Mouse (Mus musculus) 3T3-L1 (cell line): ENCODE data around the gene Cmtm5.

ENCODE experiments used
- DNase-seq: peaks from one replicate; pipeline ENCODE4 v3.0.0-alpha.2; 2015; ENCODE audit warnings: low read depth, low spot score

Cmtm5 gene

DNA sequence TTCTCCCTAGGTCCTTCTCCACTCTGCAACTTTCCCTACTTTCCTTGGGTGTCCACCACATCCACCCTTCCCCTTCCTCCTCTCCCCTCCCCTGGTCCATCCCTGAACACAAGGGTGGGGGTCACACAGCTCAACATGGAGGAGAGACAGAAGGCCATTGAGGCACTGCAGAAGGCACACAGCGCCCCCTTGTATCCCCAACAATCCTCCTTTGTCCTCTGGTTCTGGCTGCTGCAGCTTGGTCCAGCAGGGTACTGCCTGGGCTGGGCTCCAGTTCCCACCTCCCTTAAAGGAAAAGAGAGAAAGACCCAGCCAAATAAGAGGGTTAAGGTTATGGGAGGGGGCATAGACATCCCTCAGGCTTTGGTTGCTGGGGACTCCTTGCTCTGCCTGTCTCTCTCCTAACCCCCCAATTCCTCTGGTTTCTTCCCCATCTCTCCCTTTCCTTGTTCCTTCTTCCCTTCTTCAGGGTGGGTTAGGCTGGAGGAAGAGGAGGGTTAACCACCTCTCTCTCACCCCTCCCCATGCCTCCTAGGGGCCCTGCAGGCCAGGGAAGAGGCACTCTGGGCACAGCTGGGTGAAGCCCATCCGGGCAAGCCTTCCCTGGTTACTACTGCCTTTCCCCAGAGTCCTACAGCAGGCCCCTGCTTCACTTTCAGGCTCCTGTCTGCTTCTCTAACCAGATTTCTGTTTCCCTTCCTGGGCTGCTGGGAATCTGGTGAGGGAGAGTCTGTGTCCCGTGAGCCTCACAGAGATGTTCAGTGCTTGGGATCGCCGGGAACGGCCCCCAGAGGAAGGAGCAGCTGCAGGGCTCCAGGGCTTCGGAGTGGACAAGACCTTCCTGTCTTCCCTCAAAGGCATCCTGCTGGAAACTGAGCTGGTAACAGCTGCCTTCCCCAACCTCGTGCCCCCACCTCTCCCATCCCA, at the start of gene Cmtm5:
Gene Cmtm5, plus strand, starts transcription at position 358 of the 927 bp plus-strand sequence.
- no peak for DNase-seq

DNA sequence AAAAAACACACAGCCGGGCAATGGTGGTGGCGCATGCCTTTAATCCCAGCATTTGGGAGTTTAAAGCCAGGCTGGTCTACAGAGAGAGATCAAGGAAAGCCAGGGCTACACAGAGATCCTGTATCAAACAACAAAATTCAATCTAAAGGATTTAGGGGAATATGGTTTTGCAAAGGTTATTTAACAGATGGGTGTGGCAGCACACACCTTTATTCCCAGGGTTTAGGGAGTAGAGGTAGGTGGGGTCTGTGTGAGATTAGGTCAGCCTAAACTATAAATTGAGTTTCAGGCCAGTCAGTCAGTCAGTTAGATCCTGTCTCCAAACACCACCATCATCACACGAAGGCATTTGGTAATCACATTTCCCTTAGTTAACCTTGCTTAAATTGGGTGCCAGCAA, 43.9 kb upstream of the Cmtm5 start, which contains the start of gene Pabpn1:
Gene Pabpn1, plus strand, starts transcription at position 301 of the 400 bp plus-strand sequence.
- no peak for DNase-seq

DNA sequence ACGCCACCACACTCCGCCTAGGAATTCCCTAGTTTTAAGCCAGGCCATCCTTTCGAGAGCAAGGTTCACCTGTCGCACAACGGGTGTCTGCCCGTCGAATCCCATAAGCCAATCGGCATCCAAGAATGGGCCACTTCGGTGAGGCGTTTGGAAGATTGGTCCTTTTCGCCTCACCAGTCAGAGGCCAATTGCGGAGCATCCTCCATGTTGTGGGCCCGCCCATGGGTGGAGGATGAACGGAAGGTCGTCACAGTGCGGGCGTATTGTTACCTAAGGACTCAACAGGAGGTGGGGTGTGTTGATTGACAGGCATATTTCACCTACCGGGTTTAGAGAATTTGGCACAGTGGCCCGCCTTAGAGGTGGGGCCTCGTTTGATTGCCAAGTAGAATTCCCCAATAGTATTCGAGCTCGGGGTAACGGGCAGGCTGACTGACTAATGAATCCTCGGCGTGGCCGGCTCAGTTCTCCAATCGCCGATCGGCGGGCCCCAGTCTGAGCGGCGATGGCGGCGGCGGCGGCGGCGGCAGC, 42.3 kb upstream of the Cmtm5 start:
- DNase-seq = peak; percentile 98

DNA sequence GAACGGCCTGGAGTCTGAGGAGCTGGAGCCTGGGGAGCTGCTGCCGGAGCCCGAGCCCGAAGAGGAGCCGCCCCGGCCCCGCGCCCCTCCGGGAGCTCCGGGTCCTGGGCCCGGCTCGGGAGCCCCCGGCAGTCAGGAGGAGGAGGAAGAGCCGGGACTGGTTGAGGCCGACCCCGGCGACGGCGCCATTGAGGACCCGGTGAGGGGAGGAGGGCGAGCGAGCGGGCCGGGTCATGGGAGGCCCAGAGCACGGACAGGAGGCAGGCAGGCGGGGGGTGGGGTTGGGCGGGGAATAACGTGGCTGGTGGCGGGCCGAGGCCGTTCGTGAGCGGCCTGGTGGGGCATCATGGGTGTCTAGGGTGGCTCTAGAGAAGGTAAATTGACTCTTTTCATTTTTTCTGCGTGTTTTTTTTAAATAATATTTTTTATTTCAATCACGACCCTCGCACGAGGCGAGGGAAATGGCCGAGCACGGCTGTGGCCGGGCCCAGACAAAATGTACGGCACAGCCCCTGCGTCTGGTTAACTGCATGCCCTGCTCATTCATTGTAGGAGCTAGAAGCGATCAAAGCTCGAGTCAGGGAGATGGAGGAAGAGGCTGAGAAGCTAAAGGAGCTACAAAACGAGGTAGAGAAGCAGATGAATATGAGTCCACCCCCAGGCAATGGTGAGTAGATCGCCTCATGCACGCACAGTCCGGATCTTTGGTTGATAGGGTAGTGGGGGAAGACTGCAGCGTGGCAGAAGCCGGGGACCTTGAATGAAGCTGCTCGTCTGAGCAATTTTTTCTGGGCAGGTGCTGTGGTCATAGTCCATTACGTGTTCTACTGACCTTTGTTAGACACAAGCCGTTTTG, 41.5 kb upstream of the Cmtm5 start:
- DNase-seq = peak; percentile 41

DNA sequence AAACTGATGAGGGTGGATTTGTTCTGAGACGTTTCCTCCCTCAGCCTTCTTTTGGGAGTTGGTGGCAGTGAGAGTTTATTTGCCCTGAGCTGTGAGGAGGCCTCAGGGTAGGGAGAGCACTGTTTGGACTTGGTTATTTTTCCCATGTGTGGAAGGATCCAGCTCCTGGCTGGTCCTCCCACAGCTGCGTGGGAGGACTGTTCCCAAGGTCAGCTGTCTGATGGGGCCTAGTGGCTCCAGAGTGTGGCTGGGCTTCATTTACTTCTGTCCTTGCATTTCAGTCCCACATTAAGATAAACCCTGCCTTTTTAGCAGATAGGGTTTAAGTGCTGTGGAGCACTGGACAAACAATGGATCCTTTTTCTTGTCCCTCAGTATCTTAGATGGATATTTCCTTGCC, 38.6 kb upstream of the Cmtm5 start:
- DNase-seq = no peak

DNA sequence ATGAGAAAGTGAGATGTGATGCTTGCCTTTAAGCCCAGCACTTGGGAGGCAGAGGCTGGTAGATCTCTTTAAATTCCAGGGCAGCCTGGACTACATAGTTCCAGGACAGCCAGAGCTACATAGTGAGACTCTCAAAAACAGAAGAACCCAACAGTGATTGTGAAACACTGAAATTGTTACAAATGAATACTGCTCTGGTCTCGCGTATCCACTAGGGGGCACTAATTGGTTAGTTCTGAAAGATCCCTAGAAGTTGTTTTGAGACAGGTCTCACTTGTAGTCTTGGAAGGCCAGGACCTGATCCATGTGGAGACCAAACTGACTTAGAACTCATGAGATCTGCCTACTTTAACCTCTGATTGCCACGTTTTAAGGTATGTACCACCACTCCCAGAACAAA, 35.7 kb upstream of the Cmtm5 start:
- DNase-seq = peak; percentile 79

DNA sequence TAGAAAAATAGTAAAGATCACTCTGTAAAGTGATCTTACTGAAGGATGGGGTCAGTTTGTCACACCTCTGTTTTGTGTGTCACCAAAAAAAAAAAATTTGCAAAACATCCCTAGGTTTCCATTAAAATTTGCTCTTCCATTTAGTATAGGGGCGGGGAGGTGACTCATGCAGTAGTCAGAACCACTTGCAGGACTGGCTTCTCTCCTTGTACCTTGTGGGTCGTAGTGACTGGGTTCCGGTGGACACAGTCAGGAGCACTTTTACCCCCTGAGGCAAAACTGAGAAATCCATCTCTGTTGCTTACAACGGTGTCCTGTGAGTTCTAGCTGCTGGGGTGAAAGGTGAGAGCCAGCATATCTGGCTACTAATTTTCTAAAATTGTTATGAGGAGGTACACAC, 32.4 kb upstream of the Cmtm5 start:
- peak; percentile 72 for DNase-seq

DNA sequence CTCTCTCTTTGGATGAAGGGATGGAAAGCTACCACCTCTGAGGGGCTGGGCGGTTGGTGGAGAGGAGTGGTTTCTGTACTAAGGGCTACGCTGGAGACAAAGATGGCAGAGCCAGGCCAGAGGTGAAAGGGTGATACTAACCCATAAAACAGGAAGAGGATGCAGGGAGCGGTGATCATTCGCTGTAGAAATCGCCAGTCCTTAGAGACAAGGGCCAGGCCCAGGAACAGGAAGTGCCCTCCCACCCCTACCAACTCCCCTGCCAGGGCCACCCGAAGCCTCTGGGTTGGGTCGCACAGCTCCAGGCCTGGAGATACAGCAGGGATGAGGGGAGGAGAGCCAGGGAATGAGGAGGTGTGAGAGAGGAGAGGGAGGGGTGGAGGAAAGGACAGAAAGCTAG, 27.4 kb upstream of the Cmtm5 start:
- DNase-seq = no peak

DNA sequence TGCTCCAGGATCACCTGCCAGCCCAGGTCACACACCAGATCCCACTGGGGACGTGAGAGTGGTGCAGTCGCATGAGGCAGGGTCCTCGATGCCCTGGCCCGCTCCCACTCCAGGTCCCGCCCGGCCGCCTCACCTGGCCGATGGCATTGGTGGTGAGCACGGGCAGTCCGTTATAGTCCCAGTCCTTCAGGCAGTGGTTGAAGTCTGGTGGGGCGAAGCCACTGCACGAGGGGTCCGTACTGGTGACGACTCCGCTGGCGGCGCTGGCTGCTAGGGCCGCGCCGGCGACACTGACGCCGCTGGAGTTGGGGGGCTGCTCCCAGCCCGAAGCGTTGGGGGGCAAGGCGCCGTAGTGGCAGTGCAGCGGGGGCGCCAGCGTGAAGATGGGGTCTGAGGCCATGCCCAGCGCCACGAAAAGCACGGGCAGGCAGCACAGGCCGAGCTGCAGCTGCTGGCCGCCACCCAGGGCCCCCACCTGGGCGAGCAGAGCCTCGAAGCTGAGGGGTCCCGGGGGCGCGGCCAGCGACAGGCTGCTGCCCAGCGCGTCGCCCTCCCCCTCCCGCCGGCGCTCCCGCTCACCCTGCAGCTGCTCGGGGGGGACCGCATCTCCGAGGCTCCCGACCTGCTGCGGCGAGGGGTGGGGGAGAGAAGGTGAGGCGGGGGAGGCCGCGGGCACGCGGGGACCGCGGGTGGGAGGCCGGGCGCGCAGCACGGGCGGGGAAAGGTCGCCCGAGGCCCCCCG, 23.8 kb upstream of the Cmtm5 start:
- no peak for DNase-seq

DNA sequence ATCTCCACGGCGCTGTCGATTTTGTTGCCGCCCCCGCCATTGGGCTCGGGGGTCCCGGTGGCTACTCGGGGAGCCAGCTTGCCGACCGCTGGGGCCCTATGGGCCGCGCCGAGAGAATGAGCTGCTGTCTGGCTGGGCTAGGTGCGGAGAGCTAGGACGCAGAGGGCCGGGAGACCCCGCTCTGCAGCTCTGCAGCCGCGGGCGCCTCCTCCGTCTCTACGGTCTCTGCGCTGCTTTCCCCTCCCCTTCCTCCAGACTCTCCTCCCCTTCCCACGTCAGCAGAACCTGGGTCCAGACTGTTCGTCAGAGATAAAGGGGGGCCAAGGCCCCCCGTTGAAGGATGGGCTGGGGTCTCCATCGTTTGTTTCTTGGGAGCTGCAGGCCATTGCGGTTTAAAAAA, 23.2 kb upstream of the Cmtm5 start, which contains the start of gene Slc22a17:
Gene Slc22a17, minus strand, starts transcription at position 247 of the 400 bp plus-strand sequence.
- DNase-seq = no peak

DNA sequence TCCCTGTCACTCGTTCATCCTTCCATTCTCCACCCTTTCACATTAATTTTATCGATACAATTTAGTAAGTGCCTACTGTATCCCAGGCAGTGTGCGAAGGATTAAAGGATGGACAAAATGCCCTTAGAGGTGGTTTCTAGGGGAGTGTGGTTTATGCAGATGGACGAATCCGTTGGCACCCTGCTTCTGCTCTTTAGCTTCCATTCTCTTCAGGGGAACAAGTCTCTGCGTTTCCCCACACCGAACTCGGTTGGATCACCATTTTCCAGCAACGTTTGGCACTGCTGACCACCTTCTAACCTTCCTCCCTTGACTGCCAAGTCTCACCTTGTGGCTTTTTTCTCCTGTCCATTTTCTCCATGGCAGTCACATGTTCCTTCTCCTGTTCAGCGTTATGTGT, 22.7 kb upstream of the Cmtm5 start:
- no peak for DNase-seq

DNA sequence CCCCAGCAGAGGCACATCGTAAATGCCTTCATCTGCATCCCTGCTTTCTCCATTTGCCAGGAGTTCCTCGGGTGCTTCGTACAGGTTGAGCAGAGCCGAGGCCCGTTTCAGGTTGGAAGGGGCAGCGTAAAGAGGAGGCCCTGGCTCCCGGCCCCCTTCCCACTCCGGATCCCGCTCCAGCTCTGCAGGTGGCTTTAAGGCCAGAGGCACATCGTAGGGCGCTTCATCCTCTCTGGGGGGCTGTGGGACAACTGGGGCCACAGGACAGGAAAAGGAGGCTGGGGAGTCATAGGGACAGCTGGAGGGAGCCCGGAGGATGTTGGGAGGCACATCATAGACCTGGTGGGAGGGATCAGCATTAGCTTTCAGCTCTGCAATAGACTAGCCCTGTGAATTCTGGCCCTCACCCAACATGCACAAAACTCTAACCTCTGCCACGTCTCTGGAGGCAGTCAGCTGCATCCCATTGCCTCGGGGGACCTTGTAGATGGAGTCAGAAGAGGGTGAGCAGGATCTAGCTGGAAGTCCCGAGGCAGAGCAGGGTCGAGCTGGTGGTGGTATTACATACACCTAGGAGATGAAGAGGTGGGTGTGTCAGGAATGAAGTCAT, 15.9 kb upstream of the Cmtm5 start:
- no peak for DNase-seq

DNA sequence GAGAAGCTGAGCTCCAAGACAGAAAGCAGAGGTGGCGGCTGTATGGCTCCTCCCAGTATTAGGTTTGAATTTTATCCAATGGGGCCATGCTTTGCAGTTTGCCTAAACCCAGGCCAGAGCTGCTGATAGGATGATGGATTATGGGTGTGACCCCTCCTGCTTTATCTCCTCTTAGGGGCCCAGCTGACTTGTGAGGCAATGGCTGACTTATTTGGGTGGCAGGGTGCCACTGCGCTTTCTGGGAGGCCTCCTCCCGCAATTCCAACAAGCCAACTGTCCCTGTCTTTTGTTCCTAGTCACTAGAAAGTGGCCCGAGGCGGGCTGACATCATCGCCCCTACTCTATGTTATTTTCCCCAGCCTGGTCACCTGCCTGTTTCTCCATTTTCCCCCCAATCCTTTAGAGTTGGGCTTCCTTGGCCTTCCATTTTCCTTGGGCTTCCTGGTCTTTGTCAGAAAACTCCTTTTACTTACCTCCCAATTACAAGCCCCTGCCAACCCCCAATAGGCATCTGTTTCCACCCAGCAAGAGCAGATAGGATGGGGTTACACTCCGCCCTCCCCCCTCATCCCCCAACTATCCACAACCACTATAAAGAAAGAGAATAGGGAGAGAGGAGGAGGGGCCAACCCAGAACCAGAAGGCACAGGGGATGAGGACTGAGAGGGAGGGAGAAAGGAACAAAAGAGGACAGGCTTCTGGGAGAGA, 11.3 kb upstream of the Cmtm5 start:
- no peak for DNase-seq

DNA sequence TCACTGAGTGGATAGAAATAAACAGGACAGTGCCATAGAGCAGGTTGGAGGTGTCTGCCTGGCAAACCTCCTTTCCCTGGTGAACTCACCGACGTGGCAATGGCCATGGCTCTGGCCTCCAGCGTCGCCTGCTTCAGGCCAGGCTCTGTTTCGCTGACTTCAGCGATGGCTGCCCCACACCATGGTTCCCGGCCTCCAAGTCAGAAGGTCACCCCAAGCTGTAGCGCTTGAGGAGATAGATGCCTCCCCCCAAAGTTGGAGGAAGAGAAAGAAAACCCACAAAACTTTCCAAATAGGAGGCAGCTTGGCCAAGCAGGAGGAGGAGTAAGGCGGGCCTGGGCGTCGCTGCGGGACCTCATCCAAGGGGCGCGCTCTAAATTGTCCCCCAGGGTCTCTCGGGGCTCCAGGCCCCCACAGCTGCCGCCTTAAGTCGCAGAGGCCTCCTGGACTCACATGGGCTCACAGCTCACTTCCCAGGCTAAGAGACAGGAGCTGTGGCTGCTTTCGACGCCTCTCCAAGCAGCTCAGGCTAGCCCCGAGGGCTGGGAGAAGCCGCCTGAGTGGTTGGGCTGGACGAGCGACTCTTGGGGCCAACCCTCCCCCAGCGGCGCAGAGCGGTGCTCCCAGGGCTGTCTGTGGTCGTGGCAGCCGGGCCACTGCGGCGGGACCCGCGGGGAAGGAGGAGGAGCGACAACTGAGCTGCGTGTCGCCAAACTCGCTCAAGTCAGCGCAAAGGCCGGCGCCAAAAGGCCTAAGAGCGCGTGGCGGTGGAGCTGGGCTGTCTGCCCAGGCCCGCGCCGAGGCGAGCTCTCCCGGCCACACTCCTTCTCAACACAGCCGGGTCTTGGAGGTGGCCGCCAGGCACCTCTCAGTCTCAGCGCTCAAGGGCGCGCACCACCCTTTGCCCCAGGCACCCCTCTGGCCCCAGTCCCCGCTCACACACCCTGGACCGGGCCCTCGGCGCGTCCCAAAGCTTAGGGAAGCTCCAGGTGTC, 10.4 kb upstream of the Cmtm5 start, which contains the start of gene Efs:
Gene Efs, minus strand, starts transcription at position 778 of the 994 bp plus-strand sequence.
- DNase-seq = no peak

DNA sequence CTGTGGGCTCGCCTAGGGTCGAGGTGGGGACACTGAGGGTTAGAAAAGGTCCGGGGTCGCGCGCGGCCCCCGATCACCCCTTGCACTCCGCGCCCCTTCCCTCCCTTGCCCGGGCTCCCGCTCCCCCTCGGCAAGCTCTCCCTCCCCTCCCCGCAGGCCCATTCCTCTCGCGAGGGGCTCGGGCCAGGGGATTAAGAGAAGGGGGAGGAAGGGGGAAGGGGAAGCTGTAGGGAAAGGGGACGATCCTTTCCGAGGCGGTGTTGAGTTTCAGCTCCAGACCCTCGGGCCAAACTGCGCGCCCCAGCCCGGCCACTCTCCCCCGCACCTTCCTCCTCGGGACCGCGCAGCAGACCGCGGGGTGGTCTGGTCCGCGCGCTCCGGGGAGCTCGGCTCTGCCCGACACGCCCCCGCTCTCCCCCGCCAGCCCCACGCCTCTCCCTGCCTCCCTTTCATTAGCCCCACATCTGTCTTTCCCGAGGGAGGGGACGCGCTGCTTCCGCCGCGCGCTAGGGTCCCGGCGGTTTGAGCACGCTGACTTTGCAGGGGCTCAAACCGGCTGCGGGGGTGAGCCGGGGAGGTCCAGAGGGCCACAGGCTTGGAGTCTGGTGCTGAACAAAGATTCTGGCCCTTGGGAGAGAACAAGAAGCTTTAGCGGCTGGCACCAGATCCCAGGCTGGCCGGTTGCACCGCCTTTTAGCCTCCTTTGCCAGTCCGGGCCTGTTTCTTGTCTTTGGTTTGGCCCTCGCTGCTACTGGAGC, 9.5 kb upstream of the Cmtm5 start:
- no peak for DNase-seq

DNA sequence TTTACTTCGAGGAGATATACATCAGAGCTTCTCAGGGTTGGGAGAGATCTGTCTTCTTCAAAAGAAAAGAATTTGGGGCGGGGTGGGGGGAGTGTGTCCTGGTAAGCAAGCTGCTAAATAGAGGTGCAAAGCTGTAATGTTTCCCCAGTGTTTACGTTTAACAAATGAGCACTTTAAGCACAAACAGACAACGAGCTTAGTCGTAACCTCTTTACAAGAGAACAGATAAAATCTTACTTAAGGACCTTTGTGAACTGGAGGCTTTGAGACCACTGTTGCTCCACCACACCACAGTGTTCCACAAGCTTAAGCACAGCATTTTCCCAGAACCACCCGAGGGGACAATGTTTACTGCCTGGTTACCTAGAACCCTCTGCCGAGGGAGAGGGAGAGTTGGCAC, 8.8 kb upstream of the Cmtm5 start:
- DNase-seq = no peak

DNA sequence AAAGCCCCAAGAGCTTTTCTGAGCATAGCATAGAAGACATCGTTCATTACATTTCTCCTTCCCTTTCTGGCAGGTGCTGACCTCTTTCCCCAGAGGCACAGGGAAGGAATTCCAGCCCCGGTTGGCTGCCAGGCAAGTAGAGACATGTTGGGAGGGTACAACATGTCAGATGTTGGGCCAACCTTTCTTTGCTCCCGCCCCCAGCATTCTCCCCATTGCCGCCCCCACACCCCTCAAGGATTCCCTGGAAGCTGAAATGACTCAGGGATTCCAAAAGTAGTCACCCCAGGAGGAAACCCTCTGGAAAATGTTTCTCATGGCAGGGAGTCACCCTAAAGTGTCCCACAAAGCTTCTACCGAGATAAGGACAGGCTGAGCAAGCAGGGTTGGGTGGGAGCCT, 6.3 kb upstream of the Cmtm5 start:
- DNase-seq = peak; percentile 47

DNA sequence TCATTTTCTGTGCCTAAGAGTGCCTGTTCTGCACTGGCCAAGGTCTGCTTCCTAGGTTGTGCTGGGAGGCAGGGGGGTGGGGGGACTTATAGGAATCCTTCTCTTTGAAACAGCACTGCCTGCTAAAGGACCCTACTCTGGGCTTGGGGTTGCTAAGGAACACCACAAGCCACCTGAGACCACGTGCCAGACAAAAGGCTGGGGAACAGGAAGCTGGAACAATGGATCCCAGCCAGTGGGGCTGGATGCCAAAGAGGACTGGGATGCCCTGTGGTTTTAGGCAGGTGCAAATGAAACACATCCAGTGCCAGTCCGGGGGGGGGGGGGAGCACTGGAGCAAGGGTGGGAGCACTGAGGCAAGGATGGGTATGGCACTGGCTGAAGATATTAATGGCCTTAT, 5.6 kb upstream of the Cmtm5 start:
- no peak for DNase-seq
